Mouse (Mus musculus) embryonic facial prominence, embryonic 10.5 days (tissue): ENCODE results near the gene Med15. TPM values are rescaled to one million over a fixed set of nuclear protein-coding genes. Genes with fewer than 3 reads are reported as not detected.

ENCODE experiments used
- DNase-seq: peaks from one replicate; pipeline ENCODE4 v3.0.0-alpha.2; 2017; ENCODE audit warnings: low spot score
- H3K27ac ChIP-seq: fragments of 300-500 bp; sonication (generic); replicated peaks from 2 replicates; pipeline ENCODE4 v1.5.1; 2016; ENCODE audit warnings: mild to moderate bottlenecking
- H3K27me3 ChIP-seq: fragments of 300-500 bp; sonication (generic); replicated peaks from 2 replicates; pipeline ENCODE4 v1.6.1; 2016; ENCODE audit warnings: low read depth, mild to moderate bottlenecking; ENCODE audit not compliant: poor library complexity, severe bottlenecking
- H3K36me3 ChIP-seq: fragments of 300-500 bp; sonication (generic); replicated peaks from 2 replicates; pipeline ENCODE4 v1.6.1; 2016; ENCODE audit warnings: mild to moderate bottlenecking, moderate library complexity
- H3K4me1 ChIP-seq: fragments of 300-500 bp; sonication (generic); 2 replicates; pipeline ENCODE4 v1.6.1; 2016
- H3K4me3 ChIP-seq: fragments of 300-500 bp; sonication (generic); 2 replicates; pipeline ENCODE4 v1.5.1; 2016; ENCODE audit warnings: mild to moderate bottlenecking, moderate library complexity
- H3K9me3 ChIP-seq: fragments of 300-500 bp; sonication (generic); 2 replicates; pipeline ENCODE4 v1.6.1; 2016; ENCODE audit warnings: mild to moderate bottlenecking
- WGBS: fragments of 180-500 bp; shearing (Covaris S2); methylation state at CpG from one replicate; pipeline ENCODE4 v1.1.7; 2016; 5-methylcytosine and 5-hydroxymethylcytosine counted together
- polyA plus RNA-seq: library from polyadenylated mRNA; unstranded; fragments of >200 nt; fragmentation: Nextera tagmentation; extraction: Ambion mirVana; gene quantifications from 2 replicates; pipeline ENCODE4 v1.2.1, GENCODE M21; 2016

Gene Med15
- polyA plus RNA-seq, 1 experiment from 2014 or later, result 50.3 TPM

GRCm38 (mm10) chr16:17642311-17642710 lies 90.4 kb downstream of the Med15 start:
- H3K9me3 ChIP-seq, result no peaks in the 10 kb centered on the region
- peaks cover 70% of the 10 kb centered on the region for H3K36me3 ChIP-seq
- H3K27ac ChIP-seq, result no peak overlapping the region
- no peak overlapping the region for H3K4me3 ChIP-seq
- DNase-seq, result no peak
- 92% methylated on average over 8 of the region's 8 CpGs for WGBS
- peaks cover 13% of the 10 kb centered on the region for H3K4me1 ChIP-seq
- H3K27me3 ChIP-seq, result 0 out of 2 replicates have a peak, but pooled peaks cover 3% of the 10 kb centered on the region

DNA sequence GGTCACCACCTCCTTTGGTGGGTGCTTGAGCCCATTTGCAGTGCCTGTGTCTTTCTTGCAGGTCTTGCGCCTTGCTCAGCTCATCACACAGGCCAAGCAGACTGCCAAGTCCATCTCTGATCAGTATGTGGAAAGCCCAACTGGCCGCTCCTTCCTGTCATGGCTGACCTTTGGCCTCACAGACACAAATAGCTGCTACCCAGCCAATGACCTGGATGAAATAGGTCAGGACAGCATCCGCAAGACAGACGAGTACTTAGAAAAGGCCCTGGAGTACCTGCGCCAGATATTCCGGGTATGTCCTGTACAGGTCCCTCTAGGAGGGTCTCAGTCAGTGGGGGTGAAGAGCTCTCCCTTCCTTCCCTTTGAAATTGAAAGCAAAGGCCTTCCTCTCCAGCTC lies 91.4 kb downstream of the Med15 start:
- Histone ChIP-seq H3K4me1 (peaks cover 4% of the 10 kb centered on the region; the same call in 1 of the 2 replicates), H3K9me3 (no peaks in the 10 kb centered on the region), H3K4me3 (no peak overlapping the region), H3K36me3 (peaks cover 81% of the 10 kb centered on the region), H3K27me3 (no peaks in the 10 kb centered on the region), H3K27ac (no peak overlapping the region)
- DNase-seq, result no peak
- WGBS, result 78% methylated on average over 6 of the region's 6 CpGs

- peaks cover 87% of the 10 kb centered on the region for H3K36me3 ChIP-seq
- H3K27me3 ChIP-seq, result no peaks in the 10 kb centered on the region
- no peak overlapping the region for H3K4me3 ChIP-seq
- WGBS, result 89% methylated on average over 9 of the region's 9 CpGs
- H3K27ac ChIP-seq, result no peak overlapping the region
- no peaks in the 10 kb centered on the region for H3K9me3 ChIP-seq
- no peaks in the 10 kb centered on the region for H3K4me1 ChIP-seq
- DNase-seq, result no peak
Measured at GRCm38 (mm10) chr16:17640706-17641105, 92.0 kb downstream of the Med15 start.

DNA sequence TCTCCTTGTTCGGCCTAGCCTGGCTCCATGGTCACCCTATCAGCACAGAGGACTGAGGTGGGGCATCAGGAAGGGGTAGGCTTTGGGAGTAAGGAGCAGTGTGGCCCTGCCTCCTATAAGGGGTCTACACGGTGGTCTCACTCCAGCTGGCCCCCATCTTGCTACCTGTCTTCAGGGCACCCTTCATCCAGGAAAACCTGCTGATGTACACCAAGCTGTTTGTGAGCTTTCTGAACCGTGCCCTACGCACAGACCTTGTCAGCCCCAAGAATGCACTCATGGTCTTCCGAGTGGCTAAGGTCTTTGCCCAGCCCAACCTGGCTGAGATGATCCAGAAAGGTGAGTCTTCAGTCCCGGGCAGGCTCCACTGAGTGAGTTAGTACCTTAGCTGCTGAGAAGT lies 92.7 kb downstream of the Med15 start:
- H3K27ac ChIP-seq, result no peak overlapping the region
- no peaks in the 10 kb centered on the region for H3K4me1 ChIP-seq
- peaks cover 94% of the 10 kb centered on the region for H3K36me3 ChIP-seq
- H3K9me3 ChIP-seq, result no peaks in the 10 kb centered on the region
- WGBS, result 92% methylated on average over 6 of the region's 6 CpGs
- no peak for DNase-seq
- H3K4me3 ChIP-seq, result no peak overlapping the region
- H3K27me3 ChIP-seq, result no peaks in the 10 kb centered on the region

DNA sequence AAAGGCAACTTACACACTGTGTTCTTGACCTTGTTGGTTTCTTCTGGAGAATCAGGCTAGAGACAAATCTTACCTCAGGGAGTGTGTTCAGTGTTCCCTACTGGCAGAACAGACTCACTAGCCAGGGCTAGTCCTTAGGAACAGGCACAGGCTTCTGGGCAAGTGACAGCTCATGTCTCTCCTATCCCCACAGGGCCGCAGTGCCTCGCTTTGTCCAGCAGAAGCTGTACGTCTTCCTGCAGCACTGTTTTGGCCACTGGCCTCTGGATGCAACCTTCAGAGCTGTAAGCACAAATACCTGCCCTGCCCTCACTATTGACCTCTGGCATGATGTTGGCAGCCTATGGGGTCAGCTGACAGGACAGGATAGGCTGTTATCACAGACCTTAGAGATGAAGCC lies 93.6 kb downstream of the Med15 start:
- WGBS, result 93% methylated on average over 3 of the region's 3 CpGs
- no peak overlapping the region for H3K4me3 ChIP-seq
- no peak overlapping the region for H3K27ac ChIP-seq
- no peak for DNase-seq
- no peaks in the 10 kb centered on the region for H3K9me3 ChIP-seq
- H3K4me1 ChIP-seq, result no peaks in the 10 kb centered on the region
- no peaks in the 10 kb centered on the region for H3K27me3 ChIP-seq
- peaks cover 99% of the 10 kb centered on the region for H3K36me3 ChIP-seq

- Histone ChIP-seq H3K27ac (no peak overlapping the region), H3K9me3 (no peaks in the 10 kb centered on the region), H3K4me3 (no peak overlapping the region), H3K4me1 (no peaks in the 10 kb centered on the region), H3K27me3 (no peaks in the 10 kb centered on the region), H3K36me3 (peaks cover 99% of the 10 kb centered on the region)
- DNase-seq, result no peak
- WGBS, result 90% methylated on average over 9 of the region's 9 CpGs
Measured at GRCm38 (mm10) chr16:17638036-17638628, 94.6 kb downstream of the Med15 start.

DNA sequence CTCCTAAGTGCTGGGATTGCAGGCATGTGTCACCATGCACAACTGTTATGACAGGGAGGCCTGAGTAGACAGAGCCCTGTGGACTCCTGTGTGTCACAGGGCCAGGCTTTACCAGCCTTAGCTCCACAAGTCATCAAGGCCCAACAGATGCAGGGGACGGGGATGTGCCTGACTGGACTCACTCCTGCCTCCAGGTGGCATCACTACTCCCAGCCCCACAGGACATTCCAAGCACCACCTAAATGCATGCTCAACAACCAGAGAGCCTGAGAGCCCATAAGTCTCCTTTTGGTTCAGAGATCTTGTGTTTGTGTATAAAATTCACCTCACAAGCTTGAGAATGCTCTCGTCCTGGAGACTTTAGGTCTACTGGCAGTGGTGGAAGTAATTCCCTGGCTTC lies 95.1 kb downstream of the Med15 start:
- H3K27ac ChIP-seq, result no peak overlapping the region
- no peaks in the 10 kb centered on the region for H3K27me3 ChIP-seq
- no peak for DNase-seq
- 78% methylated on average over 2 of the region's 2 CpGs for WGBS
- H3K9me3 ChIP-seq, result no peaks in the 10 kb centered on the region
- peaks cover 99% of the 10 kb centered on the region for H3K36me3 ChIP-seq
- H3K4me3 ChIP-seq, result no peak overlapping the region
- H3K4me1 ChIP-seq, result no peaks in the 10 kb centered on the region

GRCm38 (mm10) chr16:17636904-17637303 lies 95.8 kb downstream of the Med15 start:
- no peak for DNase-seq
- no peak overlapping the region for H3K27ac ChIP-seq
- no peak overlapping the region for H3K4me3 ChIP-seq
- 86% methylated on average over 2 of the region's 2 CpGs for WGBS
- H3K9me3 ChIP-seq, result no peaks in the 10 kb centered on the region
- H3K27me3 ChIP-seq, result no peaks in the 10 kb centered on the region
- H3K36me3 ChIP-seq, result peaks cover 99% of the 10 kb centered on the region
- no peaks in the 10 kb centered on the region for H3K4me1 ChIP-seq

GRCm38 (mm10) chr16:17633481-17634181 lies 99.1 kb downstream of the Med15 start:
- DNase-seq, result no peak
- Histone ChIP-seq H3K9me3 (no peaks in the 10 kb centered on the region), H3K27ac (no peak overlapping the region), H3K27me3 (no peaks in the 10 kb centered on the region), H3K4me3 (no peak overlapping the region), H3K36me3 (peaks cover 100% of the 10 kb centered on the region), H3K4me1 (no peaks in the 10 kb centered on the region)
- 71% methylated on average over 8 of the region's 8 CpGs for WGBS

- Histone ChIP-seq H3K27me3 (no peaks in the 10 kb centered on the region), H3K36me3 (peaks cover 100% of the 10 kb centered on the region), H3K9me3 (no peaks in the 10 kb centered on the region), H3K27ac (no peak overlapping the region), H3K4me1 (no peaks in the 10 kb centered on the region), H3K4me3 (no peak overlapping the region)
- no peak for DNase-seq
- WGBS, result 95% methylated on average over 2 of the region's 2 CpGs
Measured at GRCm38 (mm10) chr16:17632580-17632979, 100.1 kb downstream of the Med15 start.

- no peak for DNase-seq
- H3K27me3 ChIP-seq, result no peaks in the 10 kb centered on the region
- WGBS, result 97% methylated on average over 5 of the region's 5 CpGs
- H3K27ac ChIP-seq, result no peak overlapping the region
- no peak overlapping the region for H3K4me3 ChIP-seq
- peaks cover 99% of the 10 kb centered on the region for H3K36me3 ChIP-seq
- no peaks in the 10 kb centered on the region for H3K9me3 ChIP-seq
- no peaks in the 10 kb centered on the region for H3K4me1 ChIP-seq
Measured at GRCm38 (mm10) chr16:17626269-17626555, 106.5 kb downstream of the Med15 start.

- Histone ChIP-seq H3K27me3 (no peaks in the 10 kb centered on the region), H3K36me3 (peaks cover 97% of the 10 kb centered on the region), H3K27ac (no peak overlapping the region), H3K4me3 (no peak overlapping the region), H3K9me3 (no peaks in the 10 kb centered on the region), H3K4me1 (peaks cover 1% of the 10 kb centered on the region)
- no peak for DNase-seq
- WGBS, result 72% methylated on average over 8 of the region's 8 CpGs
Measured at GRCm38 (mm10) chr16:17625488-17626268, 107.0 kb downstream of the Med15 start.

DNA sequence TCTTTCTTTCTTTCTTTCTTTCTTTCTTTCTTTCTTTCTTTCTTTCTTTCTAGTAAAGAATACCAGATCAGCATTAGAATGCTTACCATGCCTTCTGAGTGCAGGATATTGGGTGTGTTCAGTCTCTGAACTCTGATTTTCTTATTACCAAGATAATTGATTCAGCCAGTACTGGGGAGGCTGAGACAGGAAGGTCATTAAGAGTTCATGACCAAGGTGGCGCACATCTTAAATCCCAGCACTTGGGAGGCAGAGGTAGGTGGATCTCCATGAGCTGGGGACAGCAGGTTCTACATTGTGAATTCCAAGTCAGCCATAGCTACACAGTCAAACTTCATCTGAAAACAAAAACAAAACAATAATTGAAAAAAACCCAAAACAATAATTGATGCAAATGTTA lies 110.8 kb downstream of the Med15 start:
- Histone ChIP-seq H3K27me3 (no peaks in the 10 kb centered on the region), H3K27ac (no peak overlapping the region), H3K4me3 (no peak overlapping the region), H3K9me3 (no peaks in the 10 kb centered on the region), H3K4me1 (peaks cover 16% of the 10 kb centered on the region), H3K36me3 (peaks cover 59% of the 10 kb centered on the region)
- no peak for DNase-seq
- WGBS, result 91% methylated on average over 1 of the region's 1 CpGs
